Mouse (Mus musculus) hindbrain, embryonic 11.5 days (tissue): Measurements from ENCODE around the gene Ccr7. TPM values are rescaled to one million over a fixed set of nuclear protein-coding genes. Genes with fewer than 3 reads are reported as not detected.
A peak's percentile ranks its signal among the peaks of the same experiment; 100 is the strongest.

Source experiments
- ATAC-seq: fragments of 200-750 bp; cut with Nextera tagmentation; 2 replicates; pipeline ENCODE4 v1.8.0; 2017; ENCODE audit warnings: mild to moderate bottlenecking, moderate TSS enrichment, moderate library complexity; ENCODE audit not compliant: low FRiP score
- DNase-seq: peaks from one replicate; pipeline ENCODE4 v3.0.0-alpha.2; 2015; ENCODE audit warnings: low spot score
- H3K27ac ChIP-seq: fragments of 300-500 bp; sonication (generic); 2 replicates; pipeline ENCODE4 v1.5.1; 2014; ENCODE audit warnings: mild to moderate bottlenecking, low read depth, low read length
- H3K27me3 ChIP-seq: fragments of 300-500 bp; sonication (generic); 2 replicates; pipeline ENCODE4 v1.6.1; 2014; ENCODE audit warnings: mild to moderate bottlenecking, low read length, moderate library complexity, mixed read lengths; ENCODE audit not compliant: control insufficient read depth, insufficient read depth
- H3K36me3 ChIP-seq: fragments of 300-500 bp; sonication (generic); 2 replicates; pipeline ENCODE4 v1.6.1; 2014; ENCODE audit warnings: mild to moderate bottlenecking, low read length, moderate library complexity, mixed read lengths; ENCODE audit not compliant: control insufficient read depth, insufficient read depth
- H3K4me1 ChIP-seq: fragments of 300-500 bp; sonication (generic); replicated peaks from 2 replicates; pipeline ENCODE4 v1.6.1; 2014; ENCODE audit warnings: low read length, mixed read lengths; ENCODE audit not compliant: control insufficient read depth, insufficient read depth
- H3K4me2 ChIP-seq: fragments of 300-500 bp; sonication (generic); replicated peaks from 2 replicates; pipeline ENCODE4 v1.6.1; 2014; ENCODE audit warnings: mild to moderate bottlenecking, low read depth, low read length
- H3K4me3 ChIP-seq: fragments of 300-500 bp; sonication (generic); 2 replicates; pipeline ENCODE4 v1.5.1; 2014; ENCODE audit warnings: low read depth, low read length
- H3K9ac ChIP-seq: fragments of 300-500 bp; sonication (generic); 2 replicates; pipeline ENCODE4 v1.6.1; 2014; ENCODE audit warnings: low read depth, low read length
- H3K9me3 ChIP-seq: fragments of 300-500 bp; sonication (generic); 2 replicates; pipeline ENCODE4 v1.6.1; 2016; ENCODE audit warnings: low read length; ENCODE audit not compliant: control insufficient read depth
- WGBS: fragments of 180-500 bp; shearing (Covaris S2); extraction: QIAGEN DNeasy Blood & Tissue Kit; methylation state at CpG from one replicate; pipeline ENCODE4 v1.1.7; 2014; 5-methylcytosine and 5-hydroxymethylcytosine counted together
- polyA plus RNA-seq: library from polyadenylated mRNA; unstranded; fragments of >200 nt; fragmentation: Nextera tagmentation; extraction: Ambion mirVana; gene quantifications from 2 replicates; pipeline ENCODE4 v1.2.1, GENCODE M21; 2014

The Ccr7 gene
- polyA plus RNA-seq, 1 experiment from 2014 or later: 0.17 TPM

DNA sequence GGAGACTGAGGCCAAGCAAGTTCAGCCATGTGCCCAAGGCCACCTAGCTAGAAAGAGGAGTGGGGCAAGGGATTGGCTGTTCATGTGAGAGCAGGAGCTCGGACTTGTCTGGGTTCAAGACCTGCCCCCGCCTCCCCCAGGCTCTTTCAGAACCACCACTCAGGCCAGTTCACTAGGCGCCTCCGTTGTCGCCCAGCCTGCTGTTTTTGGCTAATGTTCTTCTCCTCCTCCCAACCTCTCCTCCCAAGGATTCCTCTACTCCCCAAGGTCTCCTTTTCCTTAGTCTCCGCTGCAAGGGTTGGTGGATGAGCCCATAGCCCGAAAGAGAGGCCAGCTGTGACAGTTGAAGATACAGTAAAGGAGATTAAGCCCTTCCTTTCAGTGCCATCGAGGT is 19.8 kb downstream of the Ccr7 start:
- ATAC-seq: no peak
- no peak overlapping the region for H3K4me3 ChIP-seq
- peaks cover 13% of the 10 kb centered on the region for H3K4me1 ChIP-seq
- H3K9ac ChIP-seq: no peak overlapping the region
- DNase-seq: no peak
- 68% methylated on average over 8 of the region's 8 CpGs for WGBS
- no peaks in the 10 kb centered on the region for H3K27me3 ChIP-seq
- no peak overlapping the region for H3K4me2 ChIP-seq
- no peaks in the 10 kb centered on the region for H3K36me3 ChIP-seq
- H3K27ac ChIP-seq: no peak overlapping the region
- H3K9me3 ChIP-seq: no peaks in the 10 kb centered on the region

- Histone ChIP-seq H3K4me3 (no peak overlapping the region), H3K9ac (no peak overlapping the region), H3K27ac (no peak overlapping the region), H3K4me2 (no peak overlapping the region), H3K4me1 (peaks cover 13% of the 10 kb centered on the region), H3K9me3 (no peaks in the 10 kb centered on the region), H3K27me3 (no peaks in the 10 kb centered on the region), H3K36me3 (no peaks in the 10 kb centered on the region)
- 64% methylated on average over 15 of the region's 15 CpGs for WGBS
- DNase-seq: no peak
- ATAC-seq: no peak
These were observed 20.4 kb downstream of the Ccr7 start for GRCm38 (mm10) chr11:99134266-99135046.

- no peak for ATAC-seq
- H3K27me3 ChIP-seq: no peaks in the 10 kb centered on the region
- no peak overlapping the region for H3K27ac ChIP-seq
- no peaks in the 10 kb centered on the region for H3K9me3 ChIP-seq
- WGBS: 48% methylated on average over 4 of the region's 5 CpGs
- H3K9ac ChIP-seq: no peak overlapping the region
- H3K4me3 ChIP-seq: no peak overlapping the region
- no peak for DNase-seq
- H3K4me2 ChIP-seq: no peak overlapping the region
- peaks cover 13% of the 10 kb centered on the region for H3K4me1 ChIP-seq
- H3K36me3 ChIP-seq: no peaks in the 10 kb centered on the region
These were observed 21.5 kb downstream of the Ccr7 start for GRCm38 (mm10) chr11:99133285-99133897.

GRCm38 (mm10) chr11:99132091-99132730 is 22.7 kb downstream of the Ccr7 start:
- no peaks in the 10 kb centered on the region for H3K27me3 ChIP-seq
- ATAC-seq (peak; percentile 82), DNase-seq (peak; percentile 81)
- H3K4me3 ChIP-seq: peak overlapping the region; percentile 17
- H3K36me3 ChIP-seq: no peaks in the 10 kb centered on the region
- peak overlapping the region; percentile 49 for H3K9ac ChIP-seq
- no peaks in the 10 kb centered on the region for H3K9me3 ChIP-seq
- peaks cover 13% of the 10 kb centered on the region for H3K4me1 ChIP-seq
- H3K4me2 ChIP-seq: peak overlapping the region; percentile 42
- H3K27ac ChIP-seq: peak overlapping the region; percentile 89
- 1% methylated on average over 11 of the region's 11 CpGs for WGBS

DNA sequence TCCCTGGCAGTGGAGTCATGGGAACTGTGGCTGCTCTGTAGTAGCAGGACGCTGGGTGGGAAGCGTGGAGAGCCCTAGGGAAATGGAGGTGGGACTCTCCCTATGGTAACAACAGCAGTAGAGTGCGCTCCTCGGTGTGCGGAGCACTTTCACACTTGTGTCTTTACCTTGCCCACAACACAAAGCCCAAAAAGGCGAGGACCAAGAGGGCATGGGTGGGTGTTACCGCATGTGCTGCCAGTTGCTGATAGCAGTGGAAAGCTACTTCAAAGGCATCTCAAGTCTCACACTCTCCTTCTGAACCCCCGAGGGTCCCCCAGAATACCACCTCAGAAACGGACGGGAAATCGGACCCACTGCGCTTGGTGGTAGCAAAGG is 23.4 kb downstream of the Ccr7 start:
- DNase-seq: no peak
- Histone ChIP-seq H3K4me1 (peaks cover 13% of the 10 kb centered on the region), H3K4me3 (no peak overlapping the region), H3K4me2 (peak overlapping the region; percentile 42), H3K36me3 (no peaks in the 10 kb centered on the region), H3K27me3 (no peaks in the 10 kb centered on the region), H3K9ac (peak overlapping the region; percentile 49), H3K9me3 (no peaks in the 10 kb centered on the region), H3K27ac (peak overlapping the region; percentile 89)
- 49% methylated on average over 12 of the region's 12 CpGs for WGBS
- ATAC-seq: 0 out of 2 replicates have a peak, but pooled peaks have one; percentile 4

DNA sequence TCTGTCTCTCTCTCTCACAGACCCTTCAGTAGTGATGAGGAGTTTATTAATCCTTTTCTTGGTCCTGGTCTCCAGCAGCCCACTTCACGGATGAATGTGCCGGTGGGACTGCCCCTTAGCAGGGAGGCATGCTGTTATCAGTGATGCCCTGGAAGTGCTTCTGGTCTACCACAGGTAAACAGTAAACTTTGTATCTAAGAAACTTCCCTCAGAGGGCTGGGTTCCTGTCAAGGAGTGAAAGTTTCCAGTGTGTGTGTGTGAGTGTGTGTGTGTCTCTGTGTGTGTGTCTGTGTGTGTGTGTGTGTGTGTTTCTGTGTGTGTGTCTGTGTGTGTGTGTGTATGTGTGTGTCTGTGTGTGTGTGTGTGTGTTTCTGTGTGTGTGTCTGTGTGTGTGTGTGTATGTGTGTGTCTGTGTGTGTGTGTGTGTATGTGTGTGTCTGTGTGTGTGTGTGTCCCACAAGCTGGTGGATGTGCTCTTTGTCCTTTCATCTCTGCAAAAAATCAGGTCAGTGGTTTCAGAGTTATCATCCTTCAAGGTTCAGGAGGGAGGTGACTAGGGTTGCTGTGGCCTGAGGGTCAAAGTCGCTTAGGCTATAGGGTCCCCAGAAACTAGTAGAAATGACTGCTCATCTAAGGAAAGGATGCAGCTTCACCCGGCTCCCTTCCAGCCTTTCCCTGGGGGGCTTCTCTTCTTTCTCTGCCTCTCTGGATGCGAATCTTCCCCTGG is 24.0 kb downstream of the Ccr7 start:
- DNase-seq (no peak), ATAC-seq (no peak)
- H3K4me1 ChIP-seq: peaks cover 13% of the 10 kb centered on the region
- H3K36me3 ChIP-seq: no peaks in the 10 kb centered on the region
- no peak overlapping the region for H3K4me2 ChIP-seq
- no peaks in the 10 kb centered on the region for H3K9me3 ChIP-seq
- H3K27ac ChIP-seq: peak overlapping the region; percentile 89
- no peak overlapping the region for H3K4me3 ChIP-seq
- 56% methylated on average over 5 of the region's 5 CpGs for WGBS
- no peaks in the 10 kb centered on the region for H3K27me3 ChIP-seq
- H3K9ac ChIP-seq: no peak overlapping the region

DNA sequence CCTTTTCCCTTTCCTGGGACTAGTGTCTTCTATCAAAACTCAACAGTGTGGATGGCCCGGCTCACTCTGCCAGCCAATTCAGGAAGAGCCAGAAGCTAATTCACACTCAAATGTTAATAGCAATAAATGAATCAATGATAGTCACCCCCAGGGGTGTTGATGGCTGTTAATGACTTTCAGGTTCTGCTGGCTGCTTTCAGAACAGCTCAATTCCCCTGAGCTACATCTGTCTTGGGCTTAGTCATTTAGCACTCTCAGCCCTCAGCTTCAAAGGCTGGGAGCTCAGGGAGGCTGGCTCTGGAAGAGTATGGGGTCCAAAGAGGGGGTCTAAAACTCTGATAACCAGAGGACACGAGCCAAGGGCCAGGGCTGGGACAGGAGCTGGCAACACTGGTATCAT is 25.6 kb downstream of the Ccr7 start:
- Histone ChIP-seq H3K27me3 (no peaks in the 10 kb centered on the region), H3K4me1 (peaks cover 17% of the 10 kb centered on the region), H3K9ac (no peak overlapping the region), H3K36me3 (no peaks in the 10 kb centered on the region), H3K4me3 (no peak overlapping the region), H3K9me3 (no peaks in the 10 kb centered on the region), H3K27ac (no peak overlapping the region), H3K4me2 (no peak overlapping the region)
- 68% methylated on average over 2 of the region's 2 CpGs for WGBS
- DNase-seq (no peak), ATAC-seq (no peak)

DNA sequence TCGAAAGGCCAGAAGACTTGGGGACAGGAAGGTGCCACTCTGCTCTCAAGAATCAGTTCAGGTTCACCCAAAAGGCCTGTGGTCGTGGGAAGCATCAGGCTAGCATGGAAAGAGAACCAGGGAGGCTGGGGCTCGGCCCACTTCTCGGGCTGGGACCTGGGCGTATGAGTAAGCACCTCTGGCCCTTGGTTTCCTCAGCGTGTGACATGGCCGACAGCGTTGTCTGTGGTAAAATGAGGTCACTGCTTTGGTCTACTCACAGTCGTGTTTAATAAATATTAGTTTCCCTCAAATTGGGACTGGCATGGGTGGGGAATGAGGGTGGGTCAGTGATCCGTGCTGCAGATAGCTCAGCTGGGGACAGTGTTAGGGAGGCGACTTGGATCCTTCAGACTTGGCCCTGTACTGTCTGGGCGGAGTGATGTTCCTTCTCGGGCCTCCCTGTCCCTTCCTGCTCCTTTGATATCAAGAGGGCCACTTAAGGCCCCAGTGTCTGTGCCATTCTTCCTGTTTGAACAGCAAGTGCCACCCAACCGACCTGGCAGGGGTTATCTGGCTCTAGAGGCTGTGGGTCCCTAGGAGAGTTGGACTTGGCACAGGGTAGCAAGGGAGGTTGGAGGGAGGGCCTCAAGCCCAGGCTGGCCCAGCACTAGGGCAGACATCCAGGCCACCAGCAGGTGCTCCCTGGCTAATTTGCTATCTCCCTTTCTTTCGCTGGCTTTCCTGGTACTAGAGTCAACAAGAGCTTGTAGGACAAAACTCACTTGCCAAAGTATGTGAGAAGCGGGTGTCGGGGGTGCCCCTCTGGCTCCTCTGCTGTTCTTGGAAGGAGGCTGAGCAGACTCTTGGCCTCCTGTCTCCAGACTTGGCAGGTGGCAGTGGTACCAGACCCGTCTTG is 26.8 kb downstream of the Ccr7 start:
- WGBS: 75% methylated on average over 18 of the region's 18 CpGs
- Histone ChIP-seq H3K4me1 (peaks cover 17% of the 10 kb centered on the region), H3K4me2 (no peak overlapping the region), H3K4me3 (no peak overlapping the region), H3K27me3 (no peaks in the 10 kb centered on the region), H3K9ac (no peak overlapping the region), H3K36me3 (no peaks in the 10 kb centered on the region), H3K27ac (no peak overlapping the region), H3K9me3 (no peaks in the 10 kb centered on the region)
- no peak for ATAC-seq
- no peak for DNase-seq
